Mouse (Mus musculus) spleen, postnatal 36 days (tissue): ENCODE data around the gene Focad.
A peak's percentile ranks its signal among the peaks of the same experiment; 100 is the strongest.

Source experiments
- DNase-seq, 2 experiments: peaks; one replicate each; pipeline ENCODE4 v3.0.0; 2022; ENCODE audit warnings: low spot score in 2 of 2, mixed read lengths in 1 of 2

Focad gene

GRCm38 (mm10) chr4:88300832-88301621 lies 206.6 kb downstream of the Focad start:
- DNase-seq, result no peak

- DNase-seq, result no peak
Measured at GRCm38 (mm10) chr4:88302291-88302690, 207.9 kb downstream of the Focad start.

- no peak for DNase-seq
Measured at GRCm38 (mm10) chr4:88307691-88308090, 213.3 kb downstream of the Focad start.

GRCm38 (mm10) chr4:88308342-88309116 lies 214.1 kb downstream of the Focad start:
- no peak for DNase-seq

GRCm38 (mm10) chr4:88309676-88310075 lies 215.2 kb downstream of the Focad start:
- DNase-seq, result peak; percentile 12 to 16

GRCm38 (mm10) chr4:88314898-88315297 lies 220.5 kb downstream of the Focad start:
- no peak for DNase-seq

GRCm38 (mm10) chr4:88320067-88320466 lies 225.6 kb downstream of the Focad start:
- DNase-seq, result no peak

GRCm38 (mm10) chr4:88325392-88325791 lies 231.0 kb downstream of the Focad start:
- DNase-seq, result no peak

- DNase-seq, result no peak
Measured at GRCm38 (mm10) chr4:88334533-88334932, 240.1 kb downstream of the Focad start.

- DNase-seq, result no peak
Measured at GRCm38 (mm10) chr4:88336753-88337152, 242.3 kb downstream of the Focad start.

- DNase-seq, result no peak
Measured at GRCm38 (mm10) chr4:88337365-88337764, 242.9 kb downstream of the Focad start.

GRCm38 (mm10) chr4:88338130-88338529 lies 243.7 kb downstream of the Focad start:
- no peak for DNase-seq

GRCm38 (mm10) chr4:88344468-88344867 lies 250.0 kb downstream of the Focad start:
- DNase-seq, result no peak

GRCm38 (mm10) chr4:88345065-88345464 lies 250.6 kb downstream of the Focad start:
- DNase-seq, result no peak

- no peak for DNase-seq
Measured at GRCm38 (mm10) chr4:88345938-88346337, 251.5 kb downstream of the Focad start.

GRCm38 (mm10) chr4:88350910-88351309 lies 256.5 kb downstream of the Focad start:
- peak; percentile 33 to 62 for DNase-seq

- no peak for DNase-seq
Measured at GRCm38 (mm10) chr4:88356652-88357051, 262.2 kb downstream of the Focad start.

- DNase-seq, result no peak
Measured at GRCm38 (mm10) chr4:88357431-88357830, 263.0 kb downstream of the Focad start.

GRCm38 (mm10) chr4:88369951-88370350 lies 275.5 kb downstream of the Focad start:
- DNase-seq, result no peak

GRCm38 (mm10) chr4:88370819-88371218 lies 276.4 kb downstream of the Focad start:
- DNase-seq, result no peak

GRCm38 (mm10) chr4:88372293-88373224 lies 278.1 kb downstream of the Focad start:
- no peak for DNase-seq

- no peak for DNase-seq
Measured at GRCm38 (mm10) chr4:88390036-88390435, 295.6 kb downstream of the Focad start.
